Mouse (Mus musculus) MEL-GATA-1-ER (cell line): ENCODE results near the gene Atr.

ENCODE experiments used
- DNase-seq: peaks from one replicate; pipeline ENCODE4 v3.0.0-alpha.2; 2012; ENCODE audit warnings: low read depth; ENCODE audit errors: extremely low read depth

Gene Atr

GRCm38 (mm10) chr9:95857414-95858026, at the start of gene Atr:
Gene Atr, plus strand, starts transcription at chr9:95857597.
- DNase-seq: peak; percentile 77

GRCm38 (mm10) chr9:95809596-95809995, 47.8 kb upstream of the Atr start:
- DNase-seq: no peak

GRCm38 (mm10) chr9:95811817-95812216, 45.6 kb upstream of the Atr start:
- DNase-seq: no peak

- no peak for DNase-seq
Measured at GRCm38 (mm10) chr9:95813721-95814531, 43.5 kb upstream of the Atr start.

GRCm38 (mm10) chr9:95815015-95815673, 42.3 kb upstream of the Atr start:
- no peak for DNase-seq

GRCm38 (mm10) chr9:95815706-95816105, 41.7 kb upstream of the Atr start:
- DNase-seq: no peak

GRCm38 (mm10) chr9:95822531-95822930, 34.9 kb upstream of the Atr start:
- no peak for DNase-seq

- no peak for DNase-seq
Measured at GRCm38 (mm10) chr9:95827565-95827964, 29.8 kb upstream of the Atr start.

GRCm38 (mm10) chr9:95832758-95833157, 24.6 kb upstream of the Atr start:
- DNase-seq: no peak

GRCm38 (mm10) chr9:95834799-95835198, 22.6 kb upstream of the Atr start:
- no peak for DNase-seq

- DNase-seq: no peak
Measured at GRCm38 (mm10) chr9:95835741-95836140, 21.7 kb upstream of the Atr start.

GRCm38 (mm10) chr9:95839424-95839823, 18.0 kb upstream of the Atr start:
- no peak for DNase-seq

GRCm38 (mm10) chr9:95844825-95845460, 12.5 kb upstream of the Atr start, which contains the start of gene Pls1:
Gene Pls1, minus strand, starts transcription at chr9:95845311.
- no peak for DNase-seq

- DNase-seq: no peak
Measured at GRCm38 (mm10) chr9:95845711-95846110, 11.7 kb upstream of the Atr start.

GRCm38 (mm10) chr9:95851671-95852070, 5.7 kb upstream of the Atr start:
- no peak for DNase-seq

- peak; percentile 69 for DNase-seq
Measured at GRCm38 (mm10) chr9:95852896-95853295, 4.5 kb upstream of the Atr start.

- DNase-seq: no peak
Measured at GRCm38 (mm10) chr9:95854891-95855290, 2.5 kb upstream of the Atr start.

- no peak for DNase-seq
Measured at GRCm38 (mm10) chr9:95856004-95856403, 1.4 kb upstream of the Atr start.

GRCm38 (mm10) chr9:95858027-95858570, 702 bp downstream of the Atr start:
- DNase-seq: peak; percentile 73

- peak; percentile 45 for DNase-seq
Measured at GRCm38 (mm10) chr9:95878246-95878645, 20.8 kb downstream of the Atr start.

- no peak for DNase-seq
Measured at GRCm38 (mm10) chr9:95882751-95883150, 25.4 kb downstream of the Atr start.
